In the genomic region with DNA sequence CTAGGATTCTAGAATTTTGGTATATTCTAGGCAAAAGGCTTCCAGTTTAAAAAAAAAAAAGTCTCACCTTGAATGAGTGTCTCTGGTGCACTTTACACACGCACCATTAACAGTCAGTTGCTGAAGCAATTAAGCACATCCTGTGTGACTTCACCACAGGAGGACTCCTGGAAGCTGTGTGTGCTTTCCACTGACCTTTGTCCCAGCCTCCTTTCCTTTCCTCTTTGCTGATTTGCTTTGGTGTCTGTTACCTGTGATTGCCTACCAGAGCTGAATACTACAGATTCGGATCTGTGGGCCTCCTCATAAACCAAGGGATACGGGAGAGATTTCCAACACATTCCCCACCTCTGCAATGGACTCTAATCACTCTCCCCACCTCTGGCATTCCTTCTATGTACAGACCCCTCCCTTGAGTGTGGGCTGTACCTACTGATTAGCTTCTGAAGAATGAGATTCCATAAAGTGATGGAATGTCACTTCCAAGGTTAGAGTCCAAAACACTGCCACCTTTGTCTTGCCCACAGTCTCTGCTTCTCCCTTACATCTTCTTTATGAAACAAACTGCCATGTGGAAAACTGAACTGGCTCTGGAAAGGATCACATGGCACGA, we compare ENCODE assay signal across 17 mouse cellular contexts. TPM values are rescaled to one million over a fixed set of nuclear protein-coding genes. Genes with fewer than 3 reads are reported as not detected.
DNase-seq lines count a peak whose midpoint lies in the region; ATAC-seq and TF ChIP-seq lines count a peak whose summit lies in the region.
"Had no signal": no experiment of that assay in that cellular context is flagged by ENCODE, and none has a peak within 500 bp of the region (broad histone marks: within the 10 kb centered on the region; RNA-seq: fewer than 3 reads in every experiment).

No protein-coding gene starts in this region.

- H3K4me2 ChIP-seq in heart, embryonic 11.5 days = no peak overlapping the region
- H3K4me2 ChIP-seq in kidney, postnatal 0 days (ENCODE audit: low read length) = no peak overlapping the region
- peak overlapping the region; percentile 34; the same call in 1 of the 2 replicates for H3K4me2 ChIP-seq in intestine, embryonic 16.5 days (ENCODE audit: low read depth, low read length)
- H3K4me2 ChIP-seq in stomach, embryonic 15.5 days = no peak overlapping the region
- H3K4me2 ChIP-seq in forebrain, embryonic 16.5 days (ENCODE audit: low read length) = no peak overlapping the region
- H3K4me2 ChIP-seq: embryonic facial prominence, embryonic 15.5 days; forebrain, embryonic 15.5 days; liver, embryonic 13.5 days; midbrain, embryonic 11.5 days had no signal

- H3K36me3 ChIP-seq in heart, embryonic 11.5 days (ENCODE audit: control insufficient read depth, insufficient read depth, low read length) = no peaks in the 10 kb centered on the region
- H3K36me3 ChIP-seq in kidney, postnatal 0 days (ENCODE audit: insufficient read depth, low read length) = no peaks in the 10 kb centered on the region
- H3K36me3 ChIP-seq in intestine, embryonic 16.5 days (ENCODE audit: control insufficient read depth, insufficient read depth, low read length) = no peaks in the 10 kb centered on the region
- no peaks in the 10 kb centered on the region for H3K36me3 ChIP-seq in stomach, embryonic 15.5 days
- no peaks in the 10 kb centered on the region for H3K36me3 ChIP-seq in forebrain, embryonic 16.5 days (ENCODE audit: control insufficient read depth, insufficient read depth)
- H3K36me3 ChIP-seq: embryonic facial prominence, embryonic 15.5 days; forebrain, embryonic 15.5 days; liver, embryonic 13.5 days had no signal

- WGBS in heart, embryonic 11.5 days (ENCODE audit: insufficient replicate concordance) = 38% methylated on average over 4 of the region's 4 CpGs
- WGBS in kidney, postnatal 0 days = 37% methylated on average over 4 of the region's 4 CpGs
- 35% methylated on average over 4 of the region's 4 CpGs for WGBS in intestine, embryonic 16.5 days
- WGBS in stomach, embryonic 15.5 days = 57% methylated on average over 4 of the region's 4 CpGs
- WGBS in forebrain, embryonic 16.5 days = 76% methylated on average over 4 of the region's 4 CpGs

- no peak overlapping the region for H3K4me3 ChIP-seq in heart, embryonic 11.5 days (ENCODE audit: low read depth, low read length)
- no peak overlapping the region for H3K4me3 ChIP-seq in kidney, postnatal 0 days (replicated peaks; ENCODE audit: low read depth, low read length)
- H3K4me3 ChIP-seq in intestine, embryonic 16.5 days (ENCODE audit: low read length) = no peak overlapping the region
- no peak overlapping the region for H3K4me3 ChIP-seq in stomach, embryonic 15.5 days (replicated peaks)
- H3K4me3 ChIP-seq in forebrain, embryonic 16.5 days (replicated peaks; ENCODE audit: low read length) = no peak overlapping the region
- H3K4me3 ChIP-seq: embryonic facial prominence, embryonic 15.5 days; forebrain, embryonic 15.5 days; liver, embryonic 13.5 days had no signal

- no peaks in the 10 kb centered on the region for H3K9me3 ChIP-seq in heart, embryonic 11.5 days (replicated peaks; ENCODE audit: control insufficient read depth, low read length)
- no peaks in the 10 kb centered on the region for H3K9me3 ChIP-seq in kidney, postnatal 0 days (replicated peaks; ENCODE audit: low read length)
- H3K9me3 ChIP-seq in intestine, embryonic 16.5 days (ENCODE audit: control insufficient read depth, low read length) = no peaks in the 10 kb centered on the region
- H3K9me3 ChIP-seq in stomach, embryonic 15.5 days = no peaks in the 10 kb centered on the region
- H3K9me3 ChIP-seq in forebrain, embryonic 16.5 days (ENCODE audit: control insufficient read depth, low read length) = no peaks in the 10 kb centered on the region
- H3K9me3 ChIP-seq: embryonic facial prominence, embryonic 15.5 days; forebrain, embryonic 15.5 days; G1E; liver, embryonic 13.5 days had no signal

- TF ChIP-seq CTCF in kidney, postnatal 0 days (IDR thresholded peaks at IDR 0.05; ENCODE audit: low read depth) = no peak

- intact Hi-C loops in heart, postnatal 10 days (cut with DNase I) = no loop called here

- H3K9ac ChIP-seq in heart, embryonic 11.5 days (ENCODE audit: low read depth, low read length) = no peak overlapping the region
- H3K9ac ChIP-seq in kidney, postnatal 0 days (ENCODE audit: low read depth, low read length) = no peak overlapping the region
- H3K9ac ChIP-seq in intestine, embryonic 16.5 days (ENCODE audit: low read depth, low read length) = no peak overlapping the region
- no peak overlapping the region for H3K9ac ChIP-seq in stomach, embryonic 15.5 days
- H3K9ac ChIP-seq in forebrain, embryonic 16.5 days (replicated peaks; ENCODE audit: low read depth, low read length) = no peak overlapping the region
- H3K9ac ChIP-seq: embryonic facial prominence, embryonic 15.5 days; forebrain, embryonic 15.5 days; liver, embryonic 13.5 days had no signal

- H3K27ac ChIP-seq in heart, embryonic 11.5 days (ENCODE audit: low read depth, low read length) = peak overlapping the region; percentile 29
- H3K27ac ChIP-seq in kidney, postnatal 0 days = peak overlapping the region; percentile 5; the same call in 1 of the 2 replicates
- H3K27ac ChIP-seq in intestine, embryonic 16.5 days (ENCODE audit: low read length) = peak overlapping the region; percentile 86
- H3K27ac ChIP-seq in stomach, embryonic 15.5 days = no peak overlapping the region
- H3K27ac ChIP-seq in forebrain, embryonic 16.5 days (ENCODE audit: low read length) = no peak overlapping the region
- H3K27ac ChIP-seq: embryonic facial prominence, embryonic 15.5 days; forebrain, embryonic 15.5 days; liver, embryonic 13.5 days had no signal

- H3K4me1 ChIP-seq in heart, embryonic 11.5 days (ENCODE audit: control insufficient read depth, insufficient read depth, low read length) = peaks cover 38% of the 10 kb centered on the region
- 0 out of 2 replicates have a peak, but pooled peaks cover 4% of the 10 kb centered on the region for H3K4me1 ChIP-seq in kidney, postnatal 0 days (replicated peaks; ENCODE audit: insufficient read depth, low read length)
- peaks cover 31% of the 10 kb centered on the region for H3K4me1 ChIP-seq in intestine, embryonic 16.5 days (ENCODE audit: control insufficient read depth, insufficient read depth, low read length)
- peaks cover 8% of the 10 kb centered on the region; the same call in 1 of the 2 replicates for H3K4me1 ChIP-seq in stomach, embryonic 15.5 days
- peaks cover 3% of the 10 kb centered on the region; the same call in 1 of the 2 replicates for H3K4me1 ChIP-seq in forebrain, embryonic 16.5 days (replicated peaks; ENCODE audit: control insufficient read depth, insufficient read depth, low read length)

- DNase-seq in heart, postnatal 10 days = no peak
- no peak for DNase-seq in kidney, postnatal 0 days (ENCODE audit: low spot score)
- no peak for DNase-seq in kidney, postnatal 4 days
- DNase-seq in right cerebral cortex, adult 2 months (ENCODE audit: low spot score in 2 of 2) = no peak
- DNase-seq: B cell, adult 2 months; cerebellum, postnatal 36 days; gastrocnemius, postnatal 36 days; liver, embryonic 13.5 days; thymus, adult 2 months had no signal

- no peaks in the 10 kb centered on the region for H3K27me3 ChIP-seq in heart, embryonic 11.5 days (ENCODE audit: control insufficient read depth, insufficient read depth, low read length)
- H3K27me3 ChIP-seq in kidney, postnatal 0 days (ENCODE audit: insufficient read depth, low read length) = no peaks in the 10 kb centered on the region
- no peaks in the 10 kb centered on the region for H3K27me3 ChIP-seq in intestine, embryonic 16.5 days (replicated peaks; ENCODE audit: control insufficient read depth, insufficient read depth, low read length)
- H3K27me3 ChIP-seq in stomach, embryonic 15.5 days (replicated peaks) = no peaks in the 10 kb centered on the region
- no peaks in the 10 kb centered on the region for H3K27me3 ChIP-seq in forebrain, embryonic 16.5 days (replicated peaks; ENCODE audit: control insufficient read depth, insufficient read depth, low read length)
- H3K27me3 ChIP-seq: embryonic facial prominence, embryonic 15.5 days; forebrain, embryonic 15.5 days; liver, embryonic 13.5 days had no signal

- 0 out of 2 replicates have a peak, but pooled peaks have one; percentile 47 for ATAC-seq in heart, embryonic 11.5 days (replicated peaks; ENCODE audit: insufficient number of reproducible peaks, low FRiP score, low TSS enrichment)
- no peak for ATAC-seq in kidney, postnatal 0 days (replicated peaks; ENCODE audit: low FRiP score, low read depth)
- peak; percentile 94 for ATAC-seq in intestine, embryonic 16.5 days
- peak; percentile 83 for ATAC-seq in stomach, embryonic 15.5 days (ENCODE audit: insufficient read depth, low FRiP score, low read depth)
- ATAC-seq in forebrain, embryonic 16.5 days = no peak
- ATAC-seq: forebrain, embryonic 15.5 days had no signal

RNA-seq across cellular contexts. Expression of a gene that starts 32.0 kb away (rescaled TPM):
- 19.3 and 20.4 TPM in 2 replicates for polyA plus RNA-seq in heart, embryonic 11.5 days (2014; fragmentation: Nextera tagmentation; extraction: Ambion mirVana)
- 100 to 1,000 TPM; 105 to 112 TPM for total RNA-seq in heart, postnatal 10 days (2021)
- 8.3 and 9.6 TPM in 2 replicates for polyA plus RNA-seq in kidney, postnatal 0 days (2015; fragmentation: Nextera tagmentation; extraction: Ambion mirVana)
- polyA plus RNA-seq in intestine, embryonic 16.5 days (2015; fragmentation: Nextera tagmentation; extraction: Ambion mirVana) = 7.4 and 7.7 TPM in 2 replicates
- 11.9 and 14.5 TPM in 2 replicates for polyA plus RNA-seq in stomach, embryonic 15.5 days (2015; fragmentation: Nextera tagmentation; extraction: Ambion mirVana)
- polyA plus RNA-seq in forebrain, embryonic 16.5 days (2015; fragmentation: Nextera tagmentation; extraction: Ambion mirVana) = 40.2 and 40.9 TPM in 2 replicates

Comparison
In these comparisons a context has a peak if more than half of its experiments do, and no peak if none do; other contexts are left out.
1. ATAC-seq: peak in heart, embryonic 11.5 days (single experiment), intestine, embryonic 16.5 days (single experiment) and stomach, embryonic 15.5 days (single experiment); none in kidney, postnatal 0 days (single experiment) and forebrain, embryonic 16.5 days (single experiment).
2. H3K27ac ChIP-seq: peak in heart, embryonic 11.5 days (single experiment), kidney, postnatal 0 days (single experiment) and intestine, embryonic 16.5 days (single experiment); none in stomach, embryonic 15.5 days (single experiment) and forebrain, embryonic 16.5 days (single experiment).